Mouse (Mus musculus): ENCODE measurements at regions not wholly inside any gene's neighbourhood (a gene's known extent, or its start where the extent isn't known, plus 50 kb on each side); places are given as distances from the start of the nearest gene placed in this dataset.

DNA sequence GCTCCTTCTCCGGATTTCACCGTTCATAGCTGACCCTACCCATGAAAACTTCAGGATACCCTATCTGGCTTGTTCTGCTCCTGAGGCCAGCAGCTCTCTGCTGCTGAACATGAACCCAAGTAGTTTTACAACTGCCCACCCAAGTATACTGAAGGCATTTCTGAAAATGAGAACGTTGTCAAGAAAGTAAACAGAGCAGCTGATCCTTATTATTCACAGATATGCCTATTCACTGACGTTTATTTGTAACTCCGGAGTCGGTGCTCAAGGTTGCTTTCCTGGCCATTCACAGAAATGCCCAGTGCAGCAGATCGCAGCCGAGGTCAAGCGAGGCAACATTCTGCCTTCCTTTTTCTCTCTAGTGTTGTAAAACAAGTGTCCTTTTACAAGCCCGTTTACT, 128.4 kb upstream of the N6amt1 start:
- no peak for DNase-seq (ENCODE audit: low spot score in 2 of 2)

DNA sequence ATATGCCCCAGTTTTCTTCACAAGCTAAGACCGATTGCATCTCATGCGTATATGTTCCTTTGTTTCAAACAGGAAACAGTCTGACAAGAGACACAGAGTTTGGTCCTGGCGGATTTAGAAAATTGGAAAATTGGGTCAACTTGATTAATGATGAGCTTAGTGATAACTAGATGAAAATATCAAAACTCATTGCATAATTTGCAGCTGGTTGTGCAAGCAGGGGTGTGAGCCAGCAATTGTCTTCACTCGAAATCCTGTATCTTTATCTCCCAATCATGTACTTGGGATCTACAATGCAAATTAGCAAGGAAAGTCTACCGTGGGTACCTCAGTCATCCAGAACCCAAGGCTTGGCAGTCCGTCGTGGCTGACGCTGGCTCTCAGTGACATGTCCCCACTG, 128.9 kb upstream of the N6amt1 start:
- DNase-seq (ENCODE audit: low spot score in 2 of 2): no peak

DNA sequence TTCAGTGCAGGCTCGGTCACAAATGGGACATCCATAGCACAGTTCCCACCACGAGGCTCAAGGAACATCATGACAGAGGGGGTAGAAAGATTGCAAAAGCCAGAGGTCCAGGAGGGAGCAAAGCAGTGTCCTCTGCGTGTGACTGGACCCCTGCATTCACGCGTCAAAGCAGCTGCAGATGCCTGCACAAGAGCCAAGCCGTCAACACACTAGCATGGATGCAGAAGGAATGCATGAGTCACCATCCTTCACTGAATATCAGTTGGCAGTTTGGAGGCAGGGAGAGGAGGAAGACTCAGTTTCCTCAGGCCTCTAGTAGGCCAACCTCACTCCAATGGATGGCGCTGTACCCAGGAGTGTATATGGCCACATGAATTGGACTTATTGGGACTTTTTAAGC, 130.0 kb upstream of the N6amt1 start:
- DNase-seq (ENCODE audit: low spot score in 2 of 2): no peak

DNA sequence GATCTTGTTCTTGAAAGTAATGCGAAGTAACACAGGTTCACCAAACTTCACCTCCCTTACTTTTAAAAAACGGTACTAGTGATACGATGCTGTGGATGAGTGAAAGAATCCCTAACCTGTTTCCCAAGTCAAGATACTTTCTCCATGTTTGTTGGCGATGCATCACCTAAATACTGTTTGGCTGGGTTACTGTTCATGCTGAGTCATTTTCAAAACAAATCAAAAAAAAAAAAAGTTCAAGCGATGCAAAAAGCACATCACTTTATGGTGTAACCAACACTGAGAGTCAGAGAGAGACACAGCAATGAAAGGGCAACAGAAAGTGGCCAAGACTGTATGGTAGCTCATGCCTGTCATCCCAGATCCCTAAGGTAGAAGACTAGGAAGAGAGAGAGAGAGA, 133.4 kb upstream of the N6amt1 start:
- DNase-seq (ENCODE audit: low spot score in 2 of 2): no peak

- no peak for DNase-seq (ENCODE audit: low spot score in 2 of 2)
Measured at GRCm38 (mm10) chr16:87220201-87220600, 133.8 kb upstream of the N6amt1 start.

- no peak for DNase-seq (ENCODE audit: low spot score in 2 of 2)
Measured at GRCm38 (mm10) chr16:87207875-87208274, 146.1 kb upstream of the N6amt1 start.

- no peak for DNase-seq (ENCODE audit: low spot score in 2 of 2)
Measured at GRCm38 (mm10) chr16:87190471-87190870, 163.5 kb upstream of the N6amt1 start.

DNA sequence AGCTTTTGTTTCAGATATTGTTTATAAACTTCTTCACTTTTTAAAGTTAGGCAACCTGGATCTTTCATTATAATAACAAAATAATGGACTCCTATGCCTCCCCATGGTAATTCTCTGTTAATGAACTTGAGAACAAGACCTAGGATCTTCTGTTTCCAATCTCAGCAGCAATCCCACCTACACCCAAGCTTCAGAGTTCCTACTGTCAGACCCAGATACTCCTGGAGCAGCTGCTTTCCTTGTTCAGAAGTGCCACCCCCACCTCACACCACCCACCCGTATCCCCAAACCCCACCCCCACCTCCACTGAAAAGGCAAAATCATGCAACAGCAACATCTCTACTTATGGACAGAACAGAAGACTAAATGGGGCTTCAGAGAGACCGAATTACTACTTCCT, 165.2 kb upstream of the N6amt1 start:
- DNase-seq (ENCODE audit: low spot score in 2 of 2): no peak

GRCm38 (mm10) chr16:87172395-87172794, 181.6 kb upstream of the N6amt1 start:
- DNase-seq (ENCODE audit: low spot score in 2 of 2): no peak

GRCm38 (mm10) chr16:87139301-87139700, 214.7 kb upstream of the N6amt1 start:
- DNase-seq (ENCODE audit: low spot score in 2 of 2): no peak

GRCm38 (mm10) chr16:87136503-87136902, 217.5 kb upstream of the N6amt1 start:
- no peak for DNase-seq (ENCODE audit: low spot score in 2 of 2)

DNA sequence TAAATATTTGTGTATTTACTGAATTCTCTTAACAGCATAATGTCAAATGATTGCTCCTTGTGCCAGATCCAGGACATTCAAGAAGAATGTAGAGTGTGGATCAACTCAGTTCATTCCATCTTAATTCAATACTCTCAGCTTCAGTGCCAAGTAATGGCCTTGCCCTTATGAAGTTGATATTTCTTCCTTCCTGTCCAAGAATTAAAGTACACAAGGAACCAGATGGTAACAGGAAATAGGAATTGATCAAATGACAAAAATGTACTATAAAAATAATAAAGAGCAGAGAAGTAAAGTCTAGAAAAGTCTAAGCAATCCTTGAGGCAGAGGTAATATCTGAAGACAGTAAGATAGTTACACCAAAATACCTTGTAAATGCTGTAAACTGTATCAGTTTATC, 219.5 kb upstream of the N6amt1 start:
- no peak for DNase-seq (ENCODE audit: low spot score in 2 of 2)

DNA sequence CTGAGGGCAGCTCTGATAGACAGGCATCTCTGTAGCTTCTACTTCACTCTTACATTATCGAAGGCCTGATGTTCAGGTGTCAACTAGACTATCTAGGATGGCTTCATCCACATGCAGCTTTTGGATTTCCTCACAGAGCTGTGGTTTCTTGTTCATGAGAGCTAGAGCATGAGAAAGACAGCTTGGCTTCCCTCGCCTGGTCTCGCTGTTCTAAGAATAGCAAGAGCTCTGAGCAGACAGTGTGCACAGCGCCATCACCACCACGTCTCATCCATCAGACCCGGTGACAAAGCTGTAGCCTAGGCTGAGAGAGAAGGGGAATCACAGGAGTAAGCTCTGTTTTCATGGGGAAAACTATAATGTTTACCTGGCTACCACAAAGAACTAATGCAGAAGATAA, 220.1 kb upstream of the N6amt1 start:
- DNase-seq (ENCODE audit: low spot score in 2 of 2): no peak

DNA sequence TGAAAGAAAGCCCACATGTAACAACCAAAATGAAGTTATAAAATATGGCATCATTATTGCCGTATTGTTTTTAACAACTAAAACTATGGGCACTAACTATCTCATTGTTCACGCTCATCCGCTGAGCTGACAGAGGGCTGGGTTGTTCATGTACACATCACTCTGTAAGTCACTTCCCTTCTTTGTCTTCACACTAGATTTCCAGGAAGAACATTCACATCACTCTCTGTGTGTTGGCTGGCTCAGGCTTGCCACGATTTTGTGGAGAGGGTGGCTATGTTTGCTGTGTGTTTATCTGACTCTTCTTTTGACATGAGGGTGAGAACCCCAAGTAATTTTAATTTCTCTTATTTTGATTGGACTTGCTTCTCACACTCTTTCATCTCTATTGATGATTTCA, 221.9 kb upstream of the N6amt1 start:
- peak in 1 of 2 experiments; percentile 9 for DNase-seq (ENCODE audit: low spot score in 2 of 2)

- no peak for DNase-seq (ENCODE audit: low spot score in 2 of 2)
Measured at GRCm38 (mm10) chr16:87130733-87131640, 223.0 kb upstream of the N6amt1 start.

GRCm38 (mm10) chr16:87129021-87129420, 225.0 kb upstream of the N6amt1 start:
- DNase-seq (ENCODE audit: low spot score in 2 of 2): no peak

DNA sequence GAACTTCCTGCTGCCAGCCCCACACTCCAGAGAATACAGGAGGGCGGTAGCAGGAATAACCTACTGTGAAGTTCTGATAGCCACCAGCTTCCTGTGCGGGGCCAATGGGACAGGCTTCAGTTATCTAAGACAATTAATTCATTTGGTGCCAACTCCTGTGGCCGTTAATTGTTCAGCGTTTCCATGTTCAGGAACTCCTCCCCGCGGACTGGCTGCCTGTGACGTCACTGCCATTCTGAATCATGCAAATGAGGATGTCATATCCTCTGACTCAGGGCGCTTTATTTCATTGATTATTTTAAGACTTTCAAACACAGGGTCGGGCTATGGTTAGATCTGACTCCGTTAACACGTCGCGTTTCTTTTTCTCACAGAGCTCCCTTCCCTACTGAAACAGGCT, 225.8 kb upstream of the N6amt1 start:
- DNase-seq (ENCODE audit: low spot score in 2 of 2): peak; percentile 73 to 85

GRCm38 (mm10) chr16:87124519-87124918, 229.5 kb upstream of the N6amt1 start:
- DNase-seq (ENCODE audit: low spot score in 2 of 2): no peak

- DNase-seq (ENCODE audit: low spot score in 2 of 2): no peak
Measured at GRCm38 (mm10) chr16:87103599-87103998, 250.4 kb upstream of the N6amt1 start.

DNA sequence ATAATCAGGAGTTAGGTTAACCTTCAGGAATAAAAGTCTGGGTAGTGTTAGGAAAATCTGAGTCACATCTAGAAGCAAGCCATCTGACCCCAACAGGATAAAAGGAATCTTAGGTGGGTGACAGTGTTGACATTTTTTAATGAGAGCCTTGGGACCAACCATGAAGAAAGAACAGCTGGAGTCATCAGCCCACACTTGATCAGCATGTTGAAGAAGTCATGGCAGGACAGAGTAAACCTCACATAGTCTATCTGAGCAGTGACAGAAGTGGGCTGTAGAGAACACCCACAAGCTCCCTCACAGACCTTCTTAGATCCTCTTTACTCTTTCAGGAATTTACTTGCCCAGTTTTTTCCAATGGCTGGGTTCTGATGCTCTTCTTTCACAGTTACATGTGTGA, 251.9 kb upstream of the N6amt1 start:
- DNase-seq (ENCODE audit: low spot score in 2 of 2): no peak

- no peak for DNase-seq (ENCODE audit: low spot score in 2 of 2)
Measured at GRCm38 (mm10) chr16:87092011-87092410, 262.0 kb upstream of the N6amt1 start.

GRCm38 (mm10) chr16:87089322-87089721, 264.7 kb upstream of the N6amt1 start:
- DNase-seq (ENCODE audit: low spot score in 2 of 2): no peak

GRCm38 (mm10) chr16:87083505-87083904, 270.5 kb upstream of the N6amt1 start:
- DNase-seq (ENCODE audit: low spot score in 2 of 2): no peak

- no peak for DNase-seq (ENCODE audit: low spot score in 2 of 2)
Measured at GRCm38 (mm10) chr16:87077385-87077784, 276.6 kb upstream of the N6amt1 start.
